Mouse (Mus musculus) left cerebral cortex, adult 11 months (tissue): Measurements from ENCODE around the gene Ciapin1.
A peak's percentile ranks its signal among the peaks of the same experiment; 100 is the strongest.
"Not testable (repeated sequence)": the region's sequence is repeated elsewhere in the genome, so short reads cannot be mapped to it uniquely, and the experiment has no call there.

Source experiments
- DNase-seq: peaks from one replicate; pipeline ENCODE4 v3.0.0; 2022; ENCODE audit warnings: low spot score

Ciapin1 gene

GRCm38 (mm10) chr8:94857011-94857345 lies 18.8 kb upstream of the Ciapin1 start:
- DNase-seq = no peak

GRCm38 (mm10) chr8:94854761-94855160 lies 16.6 kb upstream of the Ciapin1 start:
- DNase-seq = not testable (repeated sequence)

GRCm38 (mm10) chr8:94850049-94850448 lies 11.9 kb upstream of the Ciapin1 start:
- DNase-seq = no peak

DNA sequence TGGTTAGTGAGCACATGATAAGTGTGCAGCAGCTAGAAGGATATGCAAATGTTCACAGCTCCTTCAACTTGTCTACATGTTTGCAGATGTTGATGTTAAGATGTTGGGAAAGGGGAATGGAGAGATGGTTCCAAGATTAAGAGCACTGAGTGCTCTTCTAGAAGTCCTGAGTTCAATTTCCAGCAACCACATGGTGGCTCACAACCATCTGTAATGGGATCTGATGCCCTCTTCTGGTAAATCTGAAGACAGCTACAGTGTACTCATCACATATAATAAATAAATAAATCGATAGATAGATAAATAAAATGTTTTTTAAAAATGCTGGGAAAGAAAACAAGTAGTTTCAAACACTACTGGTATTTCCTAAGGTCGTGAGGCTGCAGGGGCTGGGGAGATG lies 3.0 kb upstream of the Ciapin1 start:
- no peak for DNase-seq

DNA sequence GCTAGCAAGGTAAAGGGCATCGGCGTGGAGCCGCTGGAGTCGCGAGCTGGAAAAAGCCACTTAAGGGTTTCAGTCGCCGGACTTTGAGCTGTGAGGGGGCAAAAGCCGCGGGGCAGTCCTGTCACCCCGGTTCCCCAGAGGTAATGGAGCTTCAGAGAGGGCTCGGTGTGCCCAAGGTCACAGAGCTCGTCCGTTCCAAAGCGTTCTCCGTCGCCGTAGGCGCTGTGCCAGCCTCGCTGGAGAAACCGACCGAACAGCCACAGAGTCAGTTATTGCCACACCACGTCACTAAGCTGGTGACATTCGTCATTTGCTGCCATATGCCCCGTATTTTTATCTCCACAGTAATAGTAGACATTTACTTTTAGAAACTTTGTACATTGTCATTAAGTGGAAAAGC lies 442 bp upstream of the Ciapin1 start:
- DNase-seq = peak; percentile 41

GRCm38 (mm10) chr8:94836456-94837240 lies 1.5 kb downstream of the Ciapin1 start:
- no peak for DNase-seq

DNA sequence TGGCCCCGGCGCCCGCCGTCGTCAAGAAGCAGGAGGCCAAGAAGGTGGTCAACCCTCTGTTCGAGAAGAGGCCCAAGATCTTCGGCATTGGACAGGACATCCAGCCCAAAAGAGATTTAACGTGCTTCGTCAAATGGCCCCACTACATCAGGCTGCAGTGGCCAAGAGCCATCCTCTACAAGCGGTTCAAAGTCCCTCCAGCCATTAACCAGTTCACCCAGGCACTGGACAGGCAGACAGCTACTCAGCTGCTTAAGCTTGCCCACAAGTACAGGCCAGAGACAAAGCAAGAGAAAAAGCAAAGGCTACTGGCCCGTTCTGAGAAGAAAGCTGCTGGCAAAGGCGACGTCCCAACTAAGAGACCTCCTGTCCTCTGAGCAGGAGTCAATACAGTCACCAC lies 2.4 kb downstream of the Ciapin1 start:
- not testable (repeated sequence) for DNase-seq

GRCm38 (mm10) chr8:94833901-94834405 lies 4.2 kb downstream of the Ciapin1 start:
- DNase-seq = not testable (repeated sequence)

DNA sequence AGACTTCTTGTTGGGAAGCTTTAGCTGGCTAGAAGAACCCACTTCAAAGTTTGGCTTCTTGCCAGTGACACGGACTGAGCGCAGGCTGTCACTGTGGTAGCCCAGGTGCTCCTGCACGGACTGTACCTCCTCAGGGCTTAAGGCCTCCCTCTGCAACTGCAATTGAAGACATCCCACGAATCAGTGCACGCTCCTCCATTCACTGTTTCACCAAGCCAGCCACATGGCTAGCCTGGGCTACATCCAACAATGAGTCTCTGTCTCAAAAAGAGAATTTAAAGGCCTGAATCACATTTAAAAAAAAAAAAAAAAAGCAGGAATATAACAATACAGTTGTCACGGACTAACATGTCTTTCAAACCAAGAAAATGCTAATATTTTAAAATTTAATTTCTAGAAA lies 9.9 kb downstream of the Ciapin1 start:
- DNase-seq = no peak

GRCm38 (mm10) chr8:94826210-94826609 lies 11.9 kb downstream of the Ciapin1 start:
- DNase-seq = no peak

DNA sequence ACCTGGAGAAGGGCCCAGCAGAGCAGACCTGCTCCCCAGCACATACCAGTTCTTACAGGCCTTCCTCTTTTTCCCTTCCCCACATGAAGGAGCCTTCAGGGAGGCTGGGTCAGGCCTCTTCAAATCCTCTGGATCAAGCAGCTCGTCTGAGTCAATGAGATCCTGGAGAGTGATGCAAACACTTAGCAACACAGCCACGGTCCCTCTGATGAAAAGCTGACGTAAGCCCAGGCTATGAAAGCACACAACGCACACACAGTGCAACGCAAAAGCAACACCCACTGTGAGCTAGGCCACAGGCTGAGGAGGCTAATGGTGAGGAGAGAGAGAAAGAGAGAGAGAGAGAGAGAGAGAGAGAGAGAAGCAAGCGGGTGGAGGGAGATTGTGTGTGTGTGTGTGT lies 13.0 kb downstream of the Ciapin1 start:
- DNase-seq = no peak

DNA sequence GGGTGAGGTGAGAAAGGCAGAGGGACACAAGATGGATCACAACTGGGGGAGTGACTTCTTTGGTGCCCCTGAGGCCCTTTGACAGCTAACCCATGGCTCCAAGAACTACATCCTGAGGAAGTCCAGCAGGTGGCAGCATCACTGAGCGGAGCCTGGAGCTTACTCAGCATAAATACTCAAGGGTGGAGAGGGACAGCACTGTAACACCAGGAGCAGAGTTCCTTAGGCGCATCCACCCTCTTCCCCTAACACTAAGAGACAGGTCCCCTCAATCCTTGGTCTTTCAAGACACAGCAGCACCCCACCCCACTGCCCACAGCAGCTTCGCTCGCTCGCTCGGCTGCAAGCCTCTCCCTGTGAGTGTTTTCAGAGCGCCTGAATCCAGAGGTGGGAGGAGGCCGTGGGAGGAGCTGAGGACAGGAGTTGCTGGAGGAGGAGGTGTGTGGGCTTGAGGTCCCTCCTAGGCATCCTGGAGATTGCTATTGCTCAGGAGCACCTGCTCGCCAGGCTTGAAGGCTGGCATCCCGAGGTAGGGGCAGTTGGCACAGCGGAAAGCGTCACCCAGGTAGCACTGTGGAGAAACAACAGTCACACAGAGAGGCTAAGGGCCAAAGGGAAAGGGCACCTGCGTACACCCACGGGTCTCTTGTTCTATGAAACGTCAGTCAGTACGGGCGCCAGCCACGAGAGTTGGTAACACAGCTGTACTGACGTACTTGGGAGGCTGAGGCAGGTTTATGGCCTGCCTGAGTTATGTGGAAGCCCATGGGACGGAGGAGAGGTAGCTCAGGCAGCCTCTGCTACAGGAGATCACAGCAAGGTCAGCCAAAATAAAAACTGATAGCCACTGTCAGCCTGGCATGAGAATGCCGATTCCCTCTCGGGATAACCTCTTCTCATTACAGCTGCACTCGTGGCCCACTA lies 15.3 kb downstream of the Ciapin1 start:
- no peak for DNase-seq

- DNase-seq = no peak
Observed at GRCm38 (mm10) chr8:94821381-94821780, 16.8 kb downstream of the Ciapin1 start.

DNA sequence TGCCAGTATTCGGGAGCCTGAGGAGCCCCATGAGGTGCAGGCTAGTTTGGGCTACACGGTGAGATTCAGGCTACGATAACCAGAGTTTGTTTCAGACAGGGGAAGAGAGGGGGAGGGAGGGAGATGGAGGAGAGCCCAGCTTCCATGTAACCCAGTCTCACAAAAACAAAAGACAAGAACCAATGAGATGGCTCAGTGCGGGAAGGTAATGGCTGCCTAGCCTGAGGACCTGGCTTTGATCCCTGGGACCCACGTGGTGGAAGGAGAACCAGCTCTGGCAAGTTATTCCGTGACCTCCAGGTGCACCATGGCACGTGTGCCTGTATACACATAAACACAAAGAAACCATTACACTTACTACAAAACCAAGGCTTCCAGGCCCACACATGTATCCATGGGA lies 17.6 kb downstream of the Ciapin1 start:
- no peak for DNase-seq

DNA sequence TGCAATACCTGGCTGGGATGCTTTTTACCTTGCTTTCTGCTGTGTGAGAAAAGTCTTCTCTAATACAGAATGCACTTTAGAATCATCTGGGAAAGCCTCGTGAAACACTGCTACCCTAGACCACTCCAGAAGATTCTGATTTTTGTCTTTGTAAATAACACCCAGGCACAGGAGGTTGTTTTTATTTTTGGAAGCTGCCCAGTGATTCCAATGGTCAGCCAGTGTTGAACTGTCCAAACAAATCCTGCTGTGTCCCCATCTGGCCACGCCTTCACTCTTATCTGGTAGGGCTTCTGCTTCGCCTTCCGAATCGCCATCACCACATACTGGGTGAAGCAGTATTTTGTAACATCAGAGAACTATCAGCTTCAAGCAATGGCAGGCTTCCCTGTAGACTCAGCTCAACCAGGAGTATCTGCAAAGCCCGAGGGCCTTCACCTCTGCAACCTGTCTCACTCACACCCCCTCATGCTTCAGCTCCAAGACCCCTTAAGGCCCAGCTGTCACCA lies 18.4 kb downstream of the Ciapin1 start:
- no peak for DNase-seq

GRCm38 (mm10) chr8:94817933-94818332 lies 20.2 kb downstream of the Ciapin1 start:
- no peak for DNase-seq

DNA sequence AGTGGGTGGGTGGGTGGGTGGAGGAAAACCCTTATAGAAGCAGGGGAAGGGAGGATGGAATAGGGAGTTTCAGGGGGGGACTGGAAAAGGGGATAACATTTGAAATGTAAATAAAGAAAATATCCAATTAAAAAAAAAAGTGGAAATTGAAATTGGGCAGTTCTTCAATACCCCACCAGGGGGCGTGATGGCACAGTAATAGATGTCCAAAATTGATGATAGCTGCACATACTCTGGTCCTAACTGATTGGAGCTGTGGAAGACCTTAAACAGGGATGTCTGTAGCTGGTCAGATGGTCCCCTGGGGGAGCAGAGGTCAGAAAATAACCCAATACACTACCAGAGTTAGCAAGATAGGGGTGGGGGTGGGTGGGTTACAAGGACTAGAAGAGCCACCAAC lies 23.6 kb downstream of the Ciapin1 start:
- DNase-seq = no peak

DNA sequence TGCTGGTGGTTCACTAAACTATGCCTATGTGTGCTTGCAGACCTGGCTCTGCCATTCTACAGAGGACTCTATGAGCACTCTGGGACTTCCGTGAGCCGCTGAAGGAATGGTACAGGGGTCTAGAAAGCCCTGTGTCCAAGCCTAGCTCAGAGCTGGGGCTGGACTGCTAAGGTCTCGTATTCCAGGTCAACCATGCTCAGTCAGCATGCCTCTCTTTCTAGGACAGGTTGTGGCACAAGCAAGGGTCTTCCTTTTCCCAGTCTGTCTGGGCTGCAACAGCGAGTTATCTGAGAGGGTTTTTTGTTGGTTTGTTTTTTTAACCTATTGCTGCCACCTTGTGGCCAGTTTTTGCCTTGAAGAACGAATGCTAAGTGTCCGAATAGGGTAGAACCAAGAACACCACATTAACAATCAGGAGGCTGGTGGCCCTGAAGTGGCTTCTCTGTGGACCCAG lies 25.5 kb downstream of the Ciapin1 start:
- peak; percentile 88 for DNase-seq

DNA sequence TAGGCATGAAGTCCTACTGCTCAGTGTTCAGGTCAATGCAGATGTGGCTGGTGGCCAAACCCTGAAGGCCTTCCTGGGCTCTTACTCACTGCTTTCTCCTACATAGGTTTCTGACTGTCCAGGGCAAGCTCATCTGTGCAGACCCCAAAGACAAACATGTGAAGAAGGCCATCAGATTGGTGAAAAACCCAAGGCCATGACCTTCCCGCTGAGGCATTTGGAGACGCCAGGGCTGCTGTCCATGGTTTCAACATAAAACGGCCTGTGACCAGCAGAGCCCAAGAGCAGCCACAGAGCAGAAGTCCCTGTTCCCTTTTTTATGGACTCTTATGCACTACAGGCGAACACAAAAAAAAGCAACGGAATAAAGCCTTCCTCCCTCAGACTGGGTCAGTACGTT lies 26.5 kb downstream of the Ciapin1 start:
- DNase-seq = no peak

DNA sequence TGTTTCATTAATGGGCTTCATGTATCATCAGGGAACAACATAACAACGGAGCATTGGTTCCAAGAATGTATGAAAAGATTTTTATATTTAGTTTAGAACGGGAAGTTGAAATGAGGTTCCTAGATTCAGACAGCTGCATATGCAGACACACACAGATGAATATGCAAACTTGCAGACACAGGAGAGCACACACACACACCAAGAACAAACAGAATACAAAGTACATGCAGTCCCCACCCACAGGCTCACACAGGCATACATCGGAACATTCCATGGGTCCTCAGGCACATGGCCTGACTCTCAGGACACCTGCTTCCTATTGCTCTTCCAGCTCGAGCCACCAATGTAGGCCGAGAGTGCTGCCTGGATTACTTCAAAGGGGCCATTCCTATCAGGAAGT lies 27.3 kb downstream of the Ciapin1 start:
- no peak for DNase-seq

- DNase-seq = no peak
Observed at GRCm38 (mm10) chr8:94810153-94810552, 28.0 kb downstream of the Ciapin1 start, which contains the start of gene Ccl17. TSS of gene Ccl17 (plus strand) at chr8:94810453.

GRCm38 (mm10) chr8:94808372-94808771 lies 29.8 kb downstream of the Ciapin1 start:
- no peak for DNase-seq

DNA sequence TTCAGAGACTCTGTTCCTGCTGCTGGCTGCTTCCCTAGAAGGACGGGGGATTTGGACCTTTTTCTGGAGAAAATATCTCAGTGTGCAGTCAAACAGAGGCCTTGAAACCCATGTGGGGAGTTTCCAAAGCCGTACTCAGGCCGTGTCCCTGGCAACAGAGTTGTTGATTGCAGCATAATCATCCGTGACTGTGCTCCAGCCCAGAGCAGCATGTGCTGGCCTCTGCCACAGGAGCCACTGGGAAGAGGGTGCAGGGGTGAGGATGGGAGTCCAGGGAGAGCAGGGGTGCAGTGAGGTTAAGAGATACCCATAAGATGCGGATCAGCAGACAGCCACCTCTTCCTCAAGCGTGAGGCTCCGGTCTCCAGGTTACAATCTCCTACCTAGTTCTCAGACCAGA lies 30.7 kb downstream of the Ciapin1 start:
- no peak for DNase-seq
